Mouse (Mus musculus): Measurements from ENCODE around the gene Lmnb2.

DNA sequence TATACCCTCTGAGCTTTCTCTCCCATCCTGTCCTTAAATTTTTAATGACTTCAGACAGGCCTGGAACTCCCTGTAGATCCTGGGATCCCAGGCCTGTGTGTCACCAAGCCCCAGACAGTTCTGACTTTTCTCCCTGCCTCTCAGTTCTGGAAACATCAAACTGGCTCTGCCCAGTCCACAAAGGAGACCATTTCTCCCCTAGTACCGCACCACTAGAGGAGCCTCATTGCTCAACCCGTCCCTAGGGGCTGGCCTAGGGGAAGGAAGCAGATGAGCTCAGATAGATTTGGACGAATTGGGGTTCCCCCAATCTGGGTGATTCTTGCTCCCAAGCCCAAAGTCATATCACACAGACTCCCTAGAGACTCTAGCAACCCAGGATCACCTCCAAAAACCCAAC, 17.2 kb upstream of the Lmnb2 start:
- no peak for TF ChIP-seq CTCF (conservative IDR thresholded peaks at IDR 0.05; ENCODE audit: insufficient read depth, insufficient read length, low read depth, low read length)
- TF ChIP-seq POLR2A (IDR thresholded peaks at IDR 0.05; ENCODE audit: low read depth, low read length) = no peak

Data from kidney, adult 2 months (tissue).